Mouse (Mus musculus): ENCODE data around the gene Ccdc87. TPM values are rescaled to one million over a fixed set of nuclear protein-coding genes. Genes with fewer than 3 reads are reported as not detected.

Ccdc87 gene
- not detected for total RNA-seq (2023)

GRCm38 (mm10) chr19:4839149-4839548 is at the start of gene Ccdc87, which contains the start of gene Ccs:
Ccdc87 (plus strand) TSS chr19:4839366.
Ccs (minus strand) TSS chr19:4839332.

GRCm38 (mm10) chr19:4793831-4794422 is 45.2 kb upstream of the Ccdc87 start, which contains the start of gene Rbm4:
Rbm4 (minus strand) TSS chr19:4793901.

GRCm38 (mm10) chr19:4811063-4811908 is 27.9 kb upstream of the Ccdc87 start, which contains the start of the genes Gm21992 and Rbm14:
Gm21992 (minus strand) TSS chr19:4811612.
Rbm14 (minus strand) TSS chr19:4811634.

GRCm38 (mm10) chr19:4854552-4855469 is 15.6 kb downstream of the Ccdc87 start, which contains the start of gene Ctsf:
Ctsf (plus strand) TSS chr19:4855130.

GRCm38 (mm10) chr19:4877785-4878184 is 38.6 kb downstream of the Ccdc87 start, which contains the start of gene Actn3:
Actn3 (minus strand) TSS chr19:4877909.

GRCm38 (mm10) chr19:4878405-4879323 is 39.5 kb downstream of the Ccdc87 start, which contains the start of gene Zdhhc24:
Zdhhc24 (plus strand) TSS chr19:4878668.

Other genes starting within 250 kb of the Ccdc87 start
- gene Lrfn4, start 223.7 kb upstream of the Ccdc87 start, total RNA-seq (2023), result 0.18 TPM
- 47.2 TPM for gene Rce1, start 213.7 kb upstream of the Ccdc87 start, total RNA-seq (2023)
- gene Gm960, start 140.7 kb upstream of the Ccdc87 start, total RNA-seq (2023), result not detected
- gene Sptbn2, start 128.2 kb upstream of the Ccdc87 start, total RNA-seq (2023), result not detected
- 22.5 TPM for gene Rbm4b, start 82.9 kb upstream of the Ccdc87 start, total RNA-seq (2023)
- 97.2 TPM for gene Rbm4, start 45.5 kb upstream of the Ccdc87 start, total RNA-seq (2023)
- gene Gm21992, start 27.8 kb upstream of the Ccdc87 start, total RNA-seq (2023), result 44.3 TPM
- gene Rbm14, start 27.7 kb upstream of the Ccdc87 start, total RNA-seq (2023), result 90.1 TPM
- 52.9 TPM for gene Ccs, start within 50 bp of the Ccdc87 start, total RNA-seq (2023)
- gene Ctsf, start 15.8 kb downstream of the Ccdc87 start, total RNA-seq (2023), result 7.2 TPM
- not detected for gene Actn3, start 38.5 kb downstream of the Ccdc87 start, total RNA-seq (2023)
- 7.0 TPM for gene Zdhhc24, start 39.3 kb downstream of the Ccdc87 start, total RNA-seq (2023)
- gene Bbs1, start 67.3 kb downstream of the Ccdc87 start, total RNA-seq (2023), result 3.3 TPM
- 71.9 TPM for gene Dpp3, start 88.9 kb downstream of the Ccdc87 start, total RNA-seq (2023)
- 3.5 TPM for gene Peli3, start 103.8 kb downstream of the Ccdc87 start, total RNA-seq (2023)
- gene Mrpl11, start 122.8 kb downstream of the Ccdc87 start, total RNA-seq (2023), result 24.5 TPM
- gene Npas4, start 150.9 kb downstream of the Ccdc87 start, total RNA-seq (2023), result 0.30 TPM
- 1.9 TPM for gene Slc29a2, start 184.5 kb downstream of the Ccdc87 start, total RNA-seq (2023)
- gene B4gat1, start 199.5 kb downstream of the Ccdc87 start, total RNA-seq (2023), result 4.6 TPM
- gene AC124502.3, start 199.5 kb downstream of the Ccdc87 start, total RNA-seq (2023), result 2.0 TPM
- gene Brms1, start 202.0 kb downstream of the Ccdc87 start, total RNA-seq (2023), result 52.2 TPM
- 6.4 TPM for gene Rin1, start 211.1 kb downstream of the Ccdc87 start, total RNA-seq (2023)
- gene Cd248, start 228.7 kb downstream of the Ccdc87 start, total RNA-seq (2023), result 0.50 TPM
- gene Tmem151a, start 246.2 kb downstream of the Ccdc87 start, total RNA-seq (2023), result 0.74 TPM
- gene Yif1a, start 249.2 kb downstream of the Ccdc87 start, total RNA-seq (2023), result 31.1 TPM

All from CD4-positive naive resting alpha-beta T cell, adult 57 days (primary cell).